Mouse (Mus musculus) testis, adult 2 months (tissue): ENCODE results near the gene 1700001P01Rik.

ENCODE experiments used
- CTCF ChIP-seq: fragments of 200-500 bp; IDR thresholded peaks from 2 replicates; pipeline ENCODE4 v1.5.1; 2012; ENCODE audit warnings: low read depth, mild to moderate bottlenecking, inconsistent platforms, low read length, moderate library complexity; ENCODE audit not compliant: control insufficient read depth, insufficient read depth, insufficient replicate concordance
- POLR2A ChIP-seq: fragments of 200-500 bp; IDR thresholded peaks from 2 replicates; pipeline ENCODE4 v1.6.1; 2012; ENCODE audit warnings: low read depth, mild to moderate bottlenecking, inconsistent platforms, low read length, moderate library complexity; ENCODE audit not compliant: control insufficient read depth

DNA sequence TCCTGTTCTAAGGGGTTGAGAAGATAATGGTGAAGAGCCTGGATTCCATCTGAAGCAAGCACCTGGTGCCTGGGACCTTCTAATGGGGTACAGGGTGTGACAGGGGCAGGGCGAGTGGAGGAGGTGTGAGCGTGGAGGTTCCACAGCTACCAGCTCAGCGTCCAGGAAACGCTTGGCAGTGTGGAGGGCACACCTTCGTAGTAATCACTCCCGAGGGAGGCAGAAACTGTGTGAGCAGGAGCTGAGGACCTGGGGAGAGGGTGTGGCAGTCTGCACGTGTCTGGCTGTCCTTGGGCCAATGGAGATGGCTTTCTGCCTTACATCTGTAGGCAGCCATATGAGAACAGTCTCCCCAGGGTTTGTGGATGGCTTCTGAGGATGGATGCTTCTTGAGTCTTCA lies 37.4 kb upstream of the 1700001P01Rik start:
- no peak for TF ChIP-seq CTCF
- TF ChIP-seq POLR2A, result no peak
